Mouse (Mus musculus): ENCODE measurements around the gene D930048N14Rik. TPM values are rescaled to one million over a fixed set of nuclear protein-coding genes. Genes with fewer than 3 reads are reported as not detected.
A peak's percentile ranks its signal among the peaks of the same experiment; 100 is the strongest.

Gene D930048N14Rik
- polyA plus RNA-seq, 1 experiment from 2014 or later, result 8.3 TPM

DNA sequence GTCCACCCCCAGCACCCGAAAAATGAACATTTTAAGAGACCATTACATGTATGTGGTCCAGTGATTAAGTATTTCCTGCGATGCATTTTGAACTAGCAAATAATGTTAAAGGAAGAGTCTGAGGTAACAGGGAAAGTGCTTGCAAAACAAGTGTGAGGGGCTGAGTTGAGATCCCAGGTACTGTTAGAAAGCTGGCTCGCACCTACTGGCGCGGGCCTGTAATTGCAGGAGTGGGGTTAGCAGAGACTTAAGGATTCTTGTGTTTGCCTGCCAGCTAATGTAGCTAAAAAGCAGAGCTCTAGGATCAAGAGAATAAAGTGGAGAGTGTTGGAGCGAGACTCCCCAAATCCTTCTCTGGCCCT, 14.4 kb upstream of the D930048N14Rik start:
- no peak for TF ChIP-seq CTCF (IDR thresholded peaks at IDR 0.05)
- no peaks in the 10 kb centered on the region for H3K27me3 ChIP-seq
- in situ Hi-C loops (cut with MboI; ENCODE audit: low pct_unique_long_range_greater_than_20kb), result no loop called here
- ATAC-seq (peak; percentile 29), DNase-seq (ENCODE audit: low read depth, low spot score) (no peak)
- POLR2A ChIA-PET, result interaction anchor here (0.6 to 1.5 kb wide), 8 partner anchors 9 to 220 kb away, joined by 3 to 13 read pairs (median 4); partner anchors contain the start of genes D930048N14Rik and N4bp3
- CTCF ChIA-PET, result interaction anchor here (1.2 to 1.4 kb wide), 5 partner anchors 8 to 45 kb away, joined by 4 to 7 read pairs (median 4); no protein-coding TSS in a partner anchor

DNA sequence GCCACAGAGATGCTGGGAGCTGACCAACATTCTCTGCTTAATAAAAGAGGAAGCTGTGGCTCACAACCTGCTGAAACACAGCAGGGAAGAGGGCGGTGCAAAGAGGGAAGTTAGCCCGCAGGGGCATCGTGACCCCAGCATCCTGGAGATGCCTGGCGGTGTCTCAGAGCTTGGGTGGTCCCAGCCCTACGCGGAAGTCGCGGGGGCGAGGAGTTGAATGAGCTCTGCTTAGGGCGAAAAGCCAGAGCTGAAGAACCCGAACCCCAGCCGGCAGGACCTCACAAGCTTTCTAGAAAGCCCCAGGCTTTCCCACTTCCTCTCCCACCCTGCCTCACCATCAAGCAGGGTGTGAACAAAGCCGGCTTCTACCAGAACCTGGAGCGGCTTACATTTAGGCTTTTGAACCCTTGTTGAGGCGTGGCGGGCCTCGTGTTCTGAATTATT, 12.8 kb upstream of the D930048N14Rik start:
- H3K27me3 ChIP-seq, result no peaks in the 10 kb centered on the region
- ChIA-PET POLR2A (interaction anchor here (0.7 to 1.2 kb wide), 2 partner anchors 9 to 31 kb away, joined by 3 read pairs; partner anchors contain the start of gene Hnrnpab), CTCF (interaction anchor here (0.9 kb wide), 1 partner anchor 43 kb away, joined by 3 read pairs; no protein-coding TSS in a partner anchor)
- DNase-seq (ENCODE audit: low read depth, low spot score), result no peak
- TF ChIP-seq CTCF (IDR thresholded peaks at IDR 0.05), result no peak
- in situ Hi-C loops (cut with MboI; ENCODE audit: low pct_unique_long_range_greater_than_20kb), result no loop called here
- no peak for ATAC-seq

DNA sequence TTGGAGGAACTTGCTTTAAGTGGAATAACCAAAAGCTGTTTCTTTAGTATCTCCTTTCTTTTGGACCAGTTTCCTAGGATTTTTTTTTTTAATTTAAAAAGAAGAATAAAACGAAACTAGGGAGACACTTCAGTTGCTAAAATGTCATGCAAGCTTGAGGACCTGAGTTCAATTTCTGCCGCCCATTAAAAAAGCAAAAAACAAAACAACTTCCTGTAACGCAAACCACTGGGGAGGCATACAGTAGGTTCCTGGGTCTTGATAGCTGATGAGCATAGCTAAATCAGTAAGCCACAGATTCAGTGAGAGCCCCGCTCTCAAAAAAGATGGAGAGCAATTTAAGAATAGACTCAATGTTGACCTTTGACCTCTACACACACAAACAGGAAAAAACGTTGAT, 12.3 kb upstream of the D930048N14Rik start:
- no peaks in the 10 kb centered on the region for H3K27me3 ChIP-seq
- ChIA-PET POLR2A (no interaction called here), CTCF (interaction anchor here (0.9 kb wide), 1 partner anchor 43 kb away, joined by 3 read pairs; no protein-coding TSS in a partner anchor)
- DNase-seq (ENCODE audit: low read depth, low spot score) (no peak), ATAC-seq (no peak)
- in situ Hi-C loops (cut with MboI; ENCODE audit: low pct_unique_long_range_greater_than_20kb), result no loop called here
- no peak for TF ChIP-seq CTCF (IDR thresholded peaks at IDR 0.05)

DNA sequence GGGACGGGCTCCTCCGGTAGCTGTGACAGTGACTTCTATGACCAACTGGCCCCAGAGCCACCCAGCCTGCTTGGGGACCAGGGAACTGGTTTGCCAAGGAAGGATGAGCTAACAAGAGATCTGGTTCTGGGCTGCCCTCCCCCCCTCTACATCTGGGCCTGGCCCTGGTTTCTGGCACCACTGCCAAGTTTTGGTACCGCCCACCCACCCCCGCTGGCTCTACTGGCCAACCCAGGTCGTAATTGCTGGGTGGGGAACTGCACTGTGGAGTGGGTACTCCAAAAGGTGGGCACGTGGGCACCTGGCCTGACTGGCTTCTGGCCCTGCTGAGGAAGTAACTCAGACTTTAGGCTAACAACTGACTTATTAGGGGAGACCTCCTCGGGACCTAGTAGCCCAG, 10.0 kb upstream of the D930048N14Rik start:
- ATAC-seq (no peak), DNase-seq (ENCODE audit: low read depth, low spot score) (no peak)
- H3K27me3 ChIP-seq, result no peaks in the 10 kb centered on the region
- CTCF ChIA-PET, result interaction anchor here (0.8 kb wide), 1 partner anchor 20 kb away, joined by 3 read pairs; no protein-coding TSS in a partner anchor
- in situ Hi-C loops (cut with MboI; ENCODE audit: low pct_unique_long_range_greater_than_20kb), result no loop called here
- no peak for TF ChIP-seq CTCF (IDR thresholded peaks at IDR 0.05)
- POLR2A ChIA-PET, result interaction anchor here (1.5 to 2.0 kb wide), 3 partner anchors 10 to 34 kb away, joined by 3 to 8 read pairs (median 4); partner anchors contain the start of genes D930048N14Rik and N4bp3

DNA sequence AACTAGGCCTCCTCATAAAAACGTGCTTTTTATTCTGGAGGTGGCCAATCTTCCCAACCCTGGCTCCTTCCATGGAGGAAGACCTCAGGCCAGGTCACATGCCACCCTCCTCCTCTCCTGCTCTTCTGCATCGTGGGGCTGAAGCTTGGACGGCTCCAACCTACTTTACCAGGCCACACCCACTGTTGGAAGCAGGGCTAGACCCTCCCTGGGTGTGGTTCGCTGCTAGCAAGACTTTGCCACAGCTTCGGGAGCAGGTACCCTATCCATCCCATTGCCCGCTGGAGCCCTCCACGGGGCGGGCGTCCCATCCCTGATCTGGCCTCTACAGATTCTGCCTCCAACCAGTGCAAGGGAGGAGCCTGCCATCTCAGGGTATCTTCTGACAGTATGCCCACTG, 7.6 kb upstream of the D930048N14Rik start:
- ChIA-PET POLR2A (interaction anchor here (1.1 kb wide), 1 partner anchor 10 kb away, joined by 3 read pairs; no protein-coding TSS in a partner anchor), CTCF (no interaction called here)
- no peaks in the 10 kb centered on the region for H3K27me3 ChIP-seq
- no peak for ATAC-seq
- in situ Hi-C loops (cut with MboI; ENCODE audit: low pct_unique_long_range_greater_than_20kb), result no loop called here
- TF ChIP-seq CTCF (IDR thresholded peaks at IDR 0.05), result no peak
- no peak for DNase-seq (ENCODE audit: low read depth, low spot score)

DNA sequence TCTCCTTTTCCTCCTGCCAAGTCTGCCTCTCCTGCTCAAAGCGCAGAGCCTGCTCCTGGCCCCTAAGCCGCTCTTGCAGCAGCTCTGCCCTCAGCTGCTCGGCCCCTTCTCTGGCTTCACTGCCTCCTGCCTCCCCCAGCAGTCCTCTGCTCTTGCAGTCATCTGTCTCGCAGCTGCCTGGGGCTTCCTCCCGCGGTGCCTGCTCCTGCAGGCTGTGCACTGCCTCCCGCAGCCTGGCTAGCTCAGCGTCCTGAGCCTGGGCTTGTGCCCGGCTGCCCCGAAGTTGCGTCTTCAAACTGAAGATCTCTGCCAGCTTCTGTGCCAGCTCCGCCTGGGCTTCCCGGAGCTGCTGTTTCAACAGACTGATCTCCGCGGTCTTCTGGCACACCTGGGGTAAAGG, 7.0 kb upstream of the D930048N14Rik start:
- ATAC-seq (no peak), DNase-seq (ENCODE audit: low read depth, low spot score) (no peak)
- no peak for TF ChIP-seq CTCF (IDR thresholded peaks at IDR 0.05)
- ChIA-PET POLR2A (no interaction called here), CTCF (interaction anchor here (1.3 kb wide), 1 partner anchor 8 kb away, joined by 4 read pairs; the partner anchor contains the start of gene Rmnd5b)
- in situ Hi-C loops (cut with MboI; ENCODE audit: low pct_unique_long_range_greater_than_20kb), result no loop called here
- no peaks in the 10 kb centered on the region for H3K27me3 ChIP-seq

DNA sequence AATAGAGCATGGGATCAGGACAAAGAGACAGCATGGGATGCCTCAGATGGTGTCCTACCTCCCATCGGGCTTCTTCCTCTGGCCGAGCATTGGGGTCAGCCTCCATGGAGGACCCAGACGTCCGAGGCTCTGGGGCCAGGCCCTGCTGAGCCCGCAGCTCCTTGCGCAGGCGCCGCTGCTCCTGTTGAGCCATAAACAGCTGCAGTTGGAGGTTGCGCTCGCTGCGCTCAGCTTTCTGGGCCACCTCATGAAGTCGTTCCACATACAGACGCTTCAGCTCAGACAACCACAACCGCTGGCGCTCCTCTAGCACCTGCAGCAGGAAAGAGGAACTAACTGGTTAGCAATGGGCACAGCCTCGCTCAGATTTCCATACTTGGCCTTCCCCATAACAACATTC, 6.5 kb upstream of the D930048N14Rik start:
- DNase-seq (ENCODE audit: low read depth, low spot score) (no peak), ATAC-seq (no peak)
- CTCF ChIA-PET, result interaction anchor here (1.3 kb wide), 1 partner anchor 8 kb away, joined by 4 read pairs; the partner anchor contains the start of gene Rmnd5b
- in situ Hi-C loops (cut with MboI; ENCODE audit: low pct_unique_long_range_greater_than_20kb), result no loop called here
- POLR2A ChIA-PET, result no interaction called here
- H3K27me3 ChIP-seq, result no peaks in the 10 kb centered on the region
- no peak for TF ChIP-seq CTCF (IDR thresholded peaks at IDR 0.05)

DNA sequence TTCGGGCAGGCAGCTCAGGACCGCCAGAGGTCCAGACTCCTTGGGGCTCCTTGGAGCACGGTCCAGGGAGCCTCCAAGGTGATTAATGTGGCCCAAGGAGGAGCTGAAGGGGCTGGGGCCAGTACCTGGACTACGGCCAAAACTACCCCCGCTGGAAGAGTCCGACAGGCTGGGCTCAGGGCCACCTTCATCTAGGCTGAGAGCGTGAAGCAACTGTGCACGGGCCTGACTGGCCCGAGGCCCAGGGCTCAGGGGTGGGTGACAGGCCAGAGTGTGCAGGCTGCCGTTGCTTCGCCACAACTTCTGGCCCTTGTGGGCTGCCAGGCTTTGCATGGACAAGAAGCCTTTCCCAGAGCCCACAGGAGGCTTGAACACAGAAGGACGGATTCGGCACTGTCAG, 5.5 kb upstream of the D930048N14Rik start:
- ChIA-PET CTCF (interaction anchor here (1.3 kb wide), 2 partner anchors 9 to 13 kb away, joined by 3 to 4 read pairs; partner anchors contain the start of gene Rmnd5b), POLR2A (interaction anchor here (1.0 kb wide), 1 partner anchor 9 kb away, joined by 3 read pairs; no protein-coding TSS in a partner anchor)
- in situ Hi-C loops (cut with MboI; ENCODE audit: low pct_unique_long_range_greater_than_20kb), result no loop called here
- DNase-seq (ENCODE audit: low read depth, low spot score) (no peak), ATAC-seq (no peak)
- no peaks in the 10 kb centered on the region for H3K27me3 ChIP-seq
- no peak for TF ChIP-seq CTCF (IDR thresholded peaks at IDR 0.05)

DNA sequence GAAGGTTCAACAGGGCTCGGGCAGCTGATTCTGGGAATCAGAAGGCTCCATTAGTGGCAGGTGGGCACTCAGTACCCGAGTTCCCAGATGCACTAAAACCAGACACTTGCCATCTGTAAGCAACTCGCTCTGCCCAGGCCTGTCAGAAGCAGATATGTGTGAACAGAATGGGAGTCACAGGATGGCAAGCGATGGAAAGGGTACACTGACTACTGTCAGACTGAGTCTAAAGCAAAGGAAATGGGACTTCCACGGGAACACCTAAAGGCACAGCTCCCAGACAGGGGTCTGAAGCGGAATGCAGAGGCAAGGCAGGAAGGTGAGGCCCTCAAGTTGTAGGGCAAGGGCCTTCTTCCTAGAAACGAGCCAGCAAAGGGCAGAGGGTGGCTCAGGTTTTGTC, 4.5 kb upstream of the D930048N14Rik start:
- no peak for TF ChIP-seq CTCF (IDR thresholded peaks at IDR 0.05)
- in situ Hi-C loops (cut with MboI; ENCODE audit: low pct_unique_long_range_greater_than_20kb), result no loop called here
- CTCF ChIA-PET, result interaction anchor here (1.3 kb wide), 1 partner anchor 14 kb away, joined by 3 read pairs; no protein-coding TSS in a partner anchor
- DNase-seq (ENCODE audit: low read depth, low spot score), result no peak
- POLR2A ChIA-PET, result no interaction called here
- H3K27me3 ChIP-seq, result no peaks in the 10 kb centered on the region
- ATAC-seq, result no peak

DNA sequence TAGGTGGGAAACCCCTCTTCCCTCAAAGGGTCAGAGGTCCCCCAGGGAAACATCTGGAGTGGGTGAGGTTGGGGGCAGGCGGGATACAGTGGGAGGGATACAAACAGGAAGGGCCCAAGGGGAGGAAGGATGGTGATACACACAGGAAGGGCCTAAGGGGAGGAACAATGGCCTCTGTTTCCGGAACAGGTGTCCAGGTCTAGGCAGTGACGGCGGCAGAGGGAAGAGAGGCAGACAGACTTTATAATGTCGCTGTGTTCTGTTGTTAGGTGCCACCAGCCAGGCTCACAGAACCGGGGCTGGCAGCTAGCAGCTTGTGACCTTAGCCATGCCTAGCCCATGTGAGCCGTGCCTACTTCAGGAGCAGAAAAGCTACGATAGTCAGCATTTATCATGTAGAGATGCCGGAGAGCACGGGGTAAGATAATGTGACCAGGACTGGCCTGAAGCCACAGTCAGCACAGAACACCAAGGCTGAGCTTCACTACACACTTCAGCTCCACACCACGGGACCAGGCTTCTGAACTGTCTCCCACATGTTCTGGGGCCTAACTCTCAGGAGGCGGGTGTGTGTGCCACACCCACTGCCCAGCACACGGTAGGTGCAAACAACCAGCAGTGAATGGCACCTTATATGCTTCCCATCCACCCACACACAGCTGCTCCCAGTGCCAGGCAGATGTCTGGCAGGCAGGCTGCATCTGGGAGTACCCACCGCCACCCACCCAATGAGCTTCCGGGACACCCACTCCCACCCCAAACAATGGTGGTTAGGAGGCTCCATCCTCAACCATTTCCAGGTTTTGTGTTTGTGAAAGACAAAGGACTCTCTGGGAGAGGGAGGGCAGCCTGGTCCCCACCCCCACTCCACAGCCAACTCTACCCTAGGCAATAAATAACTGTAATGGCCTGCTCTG, 3.7 kb upstream of the D930048N14Rik start:
- in situ Hi-C loops (cut with MboI; ENCODE audit: low pct_unique_long_range_greater_than_20kb), result no loop called here
- ChIA-PET CTCF (interaction anchor here (0.9 kb wide), 1 partner anchor 11 kb away, joined by 4 read pairs; the partner anchor contains the start of gene Rmnd5b), POLR2A (interaction anchor here (0.9 to 1.3 kb wide), 2 partner anchors 9 to 12 kb away, joined by 3 read pairs; no protein-coding TSS in a partner anchor)
- no peaks in the 10 kb centered on the region for H3K27me3 ChIP-seq
- TF ChIP-seq CTCF (IDR thresholded peaks at IDR 0.05), result no peak
- ATAC-seq (no peak), DNase-seq (ENCODE audit: low read depth, low spot score) (no peak)
